Mouse (Mus musculus): Measurements from ENCODE around the gene Ifitm3.
A peak's percentile ranks its signal among the peaks of the same experiment; 100 is the strongest.

GRCm38 (mm10) chr7:141000881-141001708, 9.5 kb downstream of the Ifitm3 start:
- TF ChIP-seq CTCF (conservative IDR thresholded peaks at IDR 0.05 in 1 of 2, IDR thresholded peaks at IDR 0.05 in 1 of 2; ENCODE audit: low read depth in 2 of 2, low read length in 2 of 2) (peak in 1 of 2 experiments; percentile 55; a peak in 2 of 4 replicates), USF2 (conservative IDR thresholded peaks at IDR 0.05; ENCODE audit: low read depth, low read length) (no peak)
